Mouse (Mus musculus) neural tube, embryonic 11.5 days (tissue): ENCODE results near the gene Cga. TPM values are rescaled to one million over a fixed set of nuclear protein-coding genes. Genes with fewer than 3 reads are reported as not detected.
"Not testable (repeated sequence)": the region's sequence is repeated elsewhere in the genome, so short reads cannot be mapped to it uniquely, and the experiment has no call there.

ENCODE experiments used
- ATAC-seq: fragments of 200-750 bp; cut with Nextera tagmentation; 2 replicates; pipeline ENCODE4 v1.8.0; 2017; ENCODE audit warnings: moderate number of reproducible peaks, mild to moderate bottlenecking, moderate TSS enrichment, moderate library complexity; ENCODE audit not compliant: insufficient read depth, low FRiP score, low TSS enrichment
- DNase-seq: peaks from one replicate; pipeline ENCODE4 v3.0.0-alpha.2; 2015; ENCODE audit warnings: low spot score
- H3K27ac ChIP-seq: fragments of 300-500 bp; sonication (generic); 2 replicates; pipeline ENCODE4 v1.5.1; 2014; ENCODE audit warnings: low read depth, mild to moderate bottlenecking, low read length
- H3K27me3 ChIP-seq: fragments of 300-500 bp; sonication (generic); 2 replicates; pipeline ENCODE4 v1.6.1; 2014; ENCODE audit warnings: mild to moderate bottlenecking, low read length, mixed read lengths; ENCODE audit not compliant: control insufficient read depth, insufficient read depth
- H3K36me3 ChIP-seq: fragments of 300-500 bp; sonication (generic); 2 replicates; pipeline ENCODE4 v1.6.1; 2014; ENCODE audit warnings: mild to moderate bottlenecking, low read length, moderate library complexity, mixed read lengths; ENCODE audit not compliant: control insufficient read depth, insufficient read depth
- H3K4me1 ChIP-seq: fragments of 300-500 bp; sonication (generic); 2 replicates; pipeline ENCODE4 v1.6.1; 2014; ENCODE audit warnings: low read length, mixed read lengths; ENCODE audit not compliant: control insufficient read depth, insufficient read depth
- H3K4me2 ChIP-seq: fragments of 300-500 bp; sonication (generic); 2 replicates; pipeline ENCODE4 v1.6.1; 2014; ENCODE audit warnings: low read depth, mild to moderate bottlenecking, moderate library complexity
- H3K4me3 ChIP-seq: fragments of 300-500 bp; sonication (generic); 2 replicates; pipeline ENCODE4 v1.5.1; 2014; ENCODE audit warnings: low read depth, low read length
- H3K9ac ChIP-seq: fragments of 300-500 bp; sonication (generic); 2 replicates; pipeline ENCODE4 v1.6.1; 2014; ENCODE audit warnings: mild to moderate bottlenecking, low read length
- H3K9me3 ChIP-seq: fragments of 300-500 bp; sonication (generic); 2 replicates; pipeline ENCODE4 v1.6.1; 2016; ENCODE audit warnings: low read length; ENCODE audit not compliant: control insufficient read depth
- WGBS: fragments of 180-500 bp; shearing (Covaris S2); extraction: QIAGEN DNeasy Blood & Tissue Kit; methylation state at CpG from one replicate; pipeline ENCODE4 v1.1.7; 2014; 5-methylcytosine and 5-hydroxymethylcytosine counted together
- polyA plus RNA-seq: library from polyadenylated mRNA; unstranded; fragments of >200 nt; fragmentation: Nextera tagmentation; extraction: Ambion mirVana; gene quantifications from 2 replicates; pipeline ENCODE4 v1.2.1, GENCODE M21; 2014

The Cga gene
- polyA plus RNA-seq, 1 experiment from 2014 or later = not detected

- Histone ChIP-seq H3K36me3 (no peaks in the 10 kb centered on the region), H3K27ac (no peak overlapping the region), H3K4me3 (no peak overlapping the region), H3K9ac (no peak overlapping the region), H3K4me2 (no peak overlapping the region), H3K9me3 (no peaks in the 10 kb centered on the region), H3K27me3 (no peaks in the 10 kb centered on the region), H3K4me1 (no peaks in the 10 kb centered on the region)
- 64% methylated on average over 6 of the region's 6 CpGs for whole genome bisulfite sequencing
- ATAC-seq = no peak
- DNase-seq = peak; percentile 59
Observed at GRCm38 (mm10) chr4:34922177-34922870, 28.7 kb downstream of the Cga start.

- not testable (repeated sequence) for DNase-seq, ATAC-seq
- 83% methylated on average over 7 of the region's 7 CpGs for WGBS
Observed at GRCm38 (mm10) chr4:34928386-34928785, 34.8 kb downstream of the Cga start.

GRCm38 (mm10) chr4:34941046-34941445, 47.5 kb downstream of the Cga start:
- WGBS = 95% methylated on average over 25 of the region's 25 CpGs
- no peaks in the 10 kb centered on the region for H3K36me3 ChIP-seq
- H3K4me2 ChIP-seq = no peak overlapping the region
- no peak overlapping the region for H3K27ac ChIP-seq
- no peaks in the 10 kb centered on the region for H3K27me3 ChIP-seq
- no peak for DNase-seq
- H3K9ac ChIP-seq = no peak overlapping the region
- no peaks in the 10 kb centered on the region for H3K9me3 ChIP-seq
- no peaks in the 10 kb centered on the region for H3K4me1 ChIP-seq
- no peak overlapping the region for H3K4me3 ChIP-seq
- no peak for ATAC-seq

More at GRCm38 (mm10) chr4:34928386-34928785, 34.8 kb downstream of the Cga start:
- H3K36me3 ChIP-seq, H3K4me1 ChIP-seq, H3K27me3 ChIP-seq, H3K9ac ChIP-seq, H3K9me3 ChIP-seq, H3K4me3 ChIP-seq, H3K27ac ChIP-seq, H3K4me2 ChIP-seq: not testable (repeated sequence)

GRCm38 (mm10) chr4:34947181-34947580, 53.6 kb downstream of the Cga start:
- Histone ChIP-seq H3K27ac (no peak overlapping the region), H3K4me3 (no peak overlapping the region), H3K4me1 (no peaks in the 10 kb centered on the region), H3K9ac (no peak overlapping the region), H3K27me3 (no peaks in the 10 kb centered on the region), H3K36me3 (no peaks in the 10 kb centered on the region), H3K9me3 (no peaks in the 10 kb centered on the region), H3K4me2 (no peak overlapping the region)
- ATAC-seq = no peak
- no peak for DNase-seq

- Histone ChIP-seq H3K27me3 (no peaks in the 10 kb centered on the region), H3K9me3 (no peaks in the 10 kb centered on the region), H3K4me3 (no peak overlapping the region), H3K4me1 (no peaks in the 10 kb centered on the region), H3K4me2 (no peak overlapping the region), H3K27ac (no peak overlapping the region), H3K36me3 (no peaks in the 10 kb centered on the region), H3K9ac (no peak overlapping the region)
- DNase-seq (no peak), ATAC-seq (no peak)
- 82% methylated on average over 10 of the region's 10 CpGs for WGBS
Observed at GRCm38 (mm10) chr4:34953716-34954115, 60.1 kb downstream of the Cga start.

Other genes with a start within 250 kb of the Cga start
- 53.0 and 53.9 TPM in 2 replicates for gene Slc35a1, start 206.3 kb upstream of the Cga start, polyA plus RNA-seq
- gene Cfap206, start 163.6 kb upstream of the Cga start, polyA plus RNA-seq = 0.60 and 1.9 TPM in 2 replicates
- not detected in 2 replicates for gene Gm136, start 137.5 kb upstream of the Cga start, polyA plus RNA-seq
- 42.4 and 42.5 TPM in 2 replicates for gene Smim8, start 115.4 kb upstream of the Cga start, polyA plus RNA-seq
- 38.4 and 38.8 TPM in 2 replicates for gene Zfp292, start 10.8 kb upstream of the Cga start, polyA plus RNA-seq